Mouse (Mus musculus): Measurements from ENCODE around the gene 4930402H24Rik.
A peak's percentile ranks its signal among the peaks of the same experiment; 100 is the strongest.
"Not testable (repeated sequence)": the region's sequence is repeated elsewhere in the genome, so short reads cannot be mapped to it uniquely, and the experiment has no call there.

The 4930402H24Rik gene

GRCm38 (mm10) chr2:130852964-130853363 lies 53.2 kb downstream of the 4930402H24Rik start:
- no peak for DNase-seq (ENCODE audit: low read depth, low spot score)

- DNase-seq (ENCODE audit: low read depth, low spot score) = no peak
These were observed 54.6 kb downstream of the 4930402H24Rik start for GRCm38 (mm10) chr2:130851363-130852246.

- no peak for DNase-seq (ENCODE audit: low read depth, low spot score)
These were observed 56.5 kb downstream of the 4930402H24Rik start for GRCm38 (mm10) chr2:130849688-130850087.

- DNase-seq (ENCODE audit: low read depth, low spot score) = no peak
These were observed 57.9 kb downstream of the 4930402H24Rik start for GRCm38 (mm10) chr2:130848313-130848712.

- DNase-seq (ENCODE audit: low read depth, low spot score) = no peak
These were observed 62.6 kb downstream of the 4930402H24Rik start for GRCm38 (mm10) chr2:130843623-130844022.

GRCm38 (mm10) chr2:130840846-130841245 lies 65.4 kb downstream of the 4930402H24Rik start:
- DNase-seq (ENCODE audit: low read depth, low spot score) = peak; percentile 58

GRCm38 (mm10) chr2:130839874-130840661 lies 66.1 kb downstream of the 4930402H24Rik start:
- DNase-seq (ENCODE audit: low read depth, low spot score) = peak; percentile 79

- DNase-seq (ENCODE audit: low read depth, low spot score) = no peak
These were observed 66.7 kb downstream of the 4930402H24Rik start for GRCm38 (mm10) chr2:130839528-130839873.

- peak; percentile 56 for DNase-seq (ENCODE audit: low read depth, low spot score)
These were observed 67.1 kb downstream of the 4930402H24Rik start for GRCm38 (mm10) chr2:130839084-130839483.

GRCm38 (mm10) chr2:130838131-130838530 lies 68.1 kb downstream of the 4930402H24Rik start:
- DNase-seq (ENCODE audit: low read depth, low spot score) = peak; percentile 25

GRCm38 (mm10) chr2:130833699-130834098 lies 72.5 kb downstream of the 4930402H24Rik start:
- DNase-seq (ENCODE audit: low read depth, low spot score) = no peak

- peak; percentile 84 for DNase-seq (ENCODE audit: low read depth, low spot score)
These were observed 73.6 kb downstream of the 4930402H24Rik start for GRCm38 (mm10) chr2:130832582-130832981.

GRCm38 (mm10) chr2:130832012-130832411 lies 74.2 kb downstream of the 4930402H24Rik start:
- DNase-seq (ENCODE audit: low read depth, low spot score) = peak; percentile 14

- no peak for DNase-seq (ENCODE audit: low read depth, low spot score)
These were observed 76.0 kb downstream of the 4930402H24Rik start for GRCm38 (mm10) chr2:130830236-130830635.

GRCm38 (mm10) chr2:130829496-130829895 lies 76.7 kb downstream of the 4930402H24Rik start:
- DNase-seq (ENCODE audit: low read depth, low spot score) = no peak

- no peak for DNase-seq (ENCODE audit: low read depth, low spot score)
These were observed 77.5 kb downstream of the 4930402H24Rik start for GRCm38 (mm10) chr2:130828668-130829067.

- not testable (repeated sequence) for DNase-seq (ENCODE audit: low read depth, low spot score)
These were observed 78.1 kb downstream of the 4930402H24Rik start for GRCm38 (mm10) chr2:130828066-130828465.

- DNase-seq (ENCODE audit: low read depth, low spot score) = peak; percentile 67
These were observed 78.8 kb downstream of the 4930402H24Rik start for GRCm38 (mm10) chr2:130827410-130827809.

GRCm38 (mm10) chr2:130818838-130819647 lies 87.2 kb downstream of the 4930402H24Rik start:
- DNase-seq (ENCODE audit: low read depth, low spot score) = peak; percentile 80

- DNase-seq (ENCODE audit: low read depth, low spot score) = no peak
These were observed 88.3 kb downstream of the 4930402H24Rik start for GRCm38 (mm10) chr2:130817865-130818264.

- no peak for DNase-seq (ENCODE audit: low read depth, low spot score)
These were observed 90.0 kb downstream of the 4930402H24Rik start for GRCm38 (mm10) chr2:130816205-130816604.

- no peak for DNase-seq (ENCODE audit: low read depth, low spot score)
These were observed 91.7 kb downstream of the 4930402H24Rik start for GRCm38 (mm10) chr2:130814492-130814891.

Data from 3T3-L1 (cell line).